10 mouse cellular contexts compared by ENCODE assay signal in the genomic region with DNA sequence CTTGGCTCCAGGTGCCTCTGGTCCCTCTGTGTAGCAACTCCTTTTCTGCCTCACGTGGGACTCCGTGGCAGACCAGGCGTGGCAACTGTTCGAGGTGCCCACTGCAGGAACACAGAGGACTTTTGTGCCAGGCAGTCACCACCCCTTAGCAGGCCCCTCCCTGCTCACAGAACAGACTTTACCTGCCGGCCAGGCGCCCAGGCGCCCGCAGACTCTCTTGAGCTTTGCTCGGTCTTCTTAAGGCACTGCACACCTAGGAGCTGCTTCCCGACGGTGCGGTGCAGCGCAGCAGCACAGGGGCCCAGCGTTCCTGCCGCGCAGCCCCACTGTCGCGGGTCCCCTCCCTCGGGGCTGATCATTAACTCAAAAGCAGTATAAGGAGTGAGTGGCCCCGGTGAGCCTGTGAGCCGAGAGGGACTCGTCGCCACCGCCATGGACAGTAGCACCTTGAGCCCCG. TPM values are rescaled to one million over a fixed set of nuclear protein-coding genes. Genes with fewer than 3 reads are reported as not detected.
DNase-seq lines count a peak whose midpoint lies in the region; ATAC-seq and TF ChIP-seq lines count a peak whose summit lies in the region.
"Had no signal": no experiment of that assay in that cellular context is flagged by ENCODE, and none has a peak within 500 bp of the region (broad histone marks: within the 10 kb centered on the region; RNA-seq: fewer than 3 reads in every experiment).

TSS of gene Slc5a1 (plus strand) at position 195 of the 457 bp plus-strand sequence.

- H3K9ac ChIP-seq in intestine, embryonic 16.5 days (ENCODE audit: low read depth, low read length), result peak within 1 kb of the TSS; percentile 67
- peak within 1 kb of the TSS; percentile 27; the same call in 1 of the 2 replicates for H3K9ac ChIP-seq in stomach, postnatal 0 days (ENCODE audit: low read length)

- H3K4me3 ChIP-seq in megakaryocyte, embryonic 14.5 days (replicated peaks), result peak within 1 kb of the TSS; percentile 44
- H3K4me3 ChIP-seq in intestine, embryonic 16.5 days (ENCODE audit: low read length), result peak within 1 kb of the TSS; percentile 53
- no peak within 1 kb of the TSS for H3K4me3 ChIP-seq in lung, adult 2 months (replicated peaks; ENCODE audit: extremely low read depth, low read depth, low read length)
- H3K4me3 ChIP-seq in stomach, postnatal 0 days (ENCODE audit: low read depth, low read length), result peak within 1 kb of the TSS; percentile 25; the same call in 1 of the 2 replicates

- H3K36me3 ChIP-seq in megakaryocyte, embryonic 14.5 days (replicated peaks; ENCODE audit: low read length), result no peaks in the 10 kb centered on the region
- H3K36me3 ChIP-seq in intestine, embryonic 16.5 days (ENCODE audit: control insufficient read depth, insufficient read depth, low read length), result no peaks in the 10 kb centered on the region
- H3K36me3 ChIP-seq in stomach, postnatal 0 days (ENCODE audit: control insufficient read depth, insufficient read depth, low read length), result no peaks in the 10 kb centered on the region

- H3K27me3 ChIP-seq in megakaryocyte, embryonic 14.5 days (replicated peaks), result peaks cover 55% of the 10 kb centered on the region
- peaks cover 15% of the 10 kb centered on the region; the same call in 1 of the 2 replicates for H3K27me3 ChIP-seq in intestine, embryonic 16.5 days (replicated peaks; ENCODE audit: control insufficient read depth, insufficient read depth, low read length)
- no peaks in the 10 kb centered on the region for H3K27me3 ChIP-seq in stomach, postnatal 0 days (ENCODE audit: control insufficient read depth, insufficient read depth, low read length)

- no peaks in the 10 kb centered on the region for H3K9me3 ChIP-seq in megakaryocyte, embryonic 14.5 days
- H3K9me3 ChIP-seq in intestine, embryonic 16.5 days (ENCODE audit: control insufficient read depth, low read length), result no peaks in the 10 kb centered on the region
- no peaks in the 10 kb centered on the region for H3K9me3 ChIP-seq in stomach, postnatal 0 days (ENCODE audit: control insufficient read depth, low read length)

- peak; percentile 25 for DNase-seq in lung, adult 2 months
- peak; percentile 52 for DNase-seq in stomach, postnatal 0 days (ENCODE audit: low spot score)
- no peak for DNase-seq in gastrocnemius, postnatal 25 days
- no peak for DNase-seq in ovary, postnatal 14 days (ENCODE audit: low spot score)
- no peak for DNase-seq in adrenal gland, adult 18-20 months (ENCODE audit: low spot score in 2 of 2)
- DNase-seq: spleen, adult 18-20 months had no signal

- H3K27ac ChIP-seq in intestine, embryonic 16.5 days (ENCODE audit: low read length), result peak within 1 kb of the TSS; percentile 90
- peak within 1 kb of the TSS; percentile 58 for H3K27ac ChIP-seq in stomach, postnatal 0 days (replicated peaks)

- no peak for TF ChIP-seq EP300 in stomach, postnatal 0 days (optimal IDR thresholded peaks at IDR 0.05)

- no peak for TF ChIP-seq POLR2A in lung, adult 2 months (IDR thresholded peaks at IDR 0.05; ENCODE audit: borderline replicate concordance, extremely low read depth, low read depth, low read length)

- TF ChIP-seq CTCF in lung, adult 2 months (IDR thresholded peaks at IDR 0.05; ENCODE audit: insufficient read depth, low read length), result no peak
- no peak for TF ChIP-seq CTCF in stomach, postnatal 0 days (IDR thresholded peaks at IDR 0.05; ENCODE audit: low read depth)

- 7% methylated on average over 25 of the region's 25 CpGs for WGBS in intestine, embryonic 16.5 days
- WGBS in lung, adult 2 months, result 14% methylated on average over 25 of the region's 25 CpGs
- WGBS in stomach, postnatal 0 days, result 14% methylated on average over 25 of the region's 25 CpGs

- peak within 1 kb of the TSS; percentile 56 for H3K4me2 ChIP-seq in intestine, embryonic 16.5 days (ENCODE audit: low read depth, low read length)
- peak within 1 kb of the TSS; percentile 44 for H3K4me2 ChIP-seq in stomach, postnatal 0 days (replicated peaks; ENCODE audit: low read depth)

- no peaks in the 10 kb centered on the region for H3K4me1 ChIP-seq in megakaryocyte, embryonic 14.5 days
- peaks cover 2% of the 10 kb centered on the region; the same call in 1 of the 2 replicates for H3K4me1 ChIP-seq in intestine, embryonic 16.5 days (ENCODE audit: control insufficient read depth, insufficient read depth, low read length)
- H3K4me1 ChIP-seq in lung, adult 2 months (ENCODE audit: control insufficient read depth, insufficient read depth, low read length), result no peaks in the 10 kb centered on the region
- H3K4me1 ChIP-seq in stomach, postnatal 0 days (replicated peaks; ENCODE audit: control insufficient read depth, insufficient read depth), result no peaks in the 10 kb centered on the region

- ATAC-seq in megakaryocyte, adult 5-6 weeks (ENCODE audit: poor library complexity, severe bottlenecking), result no peak
- peak; percentile 94 for ATAC-seq in intestine, embryonic 16.5 days
- peak; percentile 76 for ATAC-seq in stomach, postnatal 0 days (ENCODE audit: low FRiP score, low TSS enrichment)

RNA-seq across cellular contexts. Expression of gene Slc5a1, which starts in this region (rescaled TPM):
- polyA plus RNA-seq in megakaryocyte, embryonic 14.5 days (2012; ENCODE audit: insufficient read depth, low replicate concordance), result not detected in 2 replicates
- not detected in 2 replicates for total RNA-seq in megakaryocyte, adult 5-6 weeks (2015)
- not detected in 2 replicates for total RNA-seq in megakaryocyte, adult 5-6 weeks (2017)
- polyA plus RNA-seq in intestine, embryonic 16.5 days (2015; fragmentation: Nextera tagmentation; extraction: Ambion mirVana), result 93.5 and 131 TPM in 2 replicates
- polyA plus RNA-seq in lung, adult 2 months (2012; rRNA removed), result 1.8 and 2.5 TPM in 2 replicates
- 6.6 and 7.4 TPM in 2 replicates for polyA plus RNA-seq in stomach, postnatal 0 days (2015; fragmentation: Nextera tagmentation; extraction: Ambion mirVana)
- not detected for total RNA-seq in gastrocnemius, postnatal 25 days (2021)
- total RNA-seq in adrenal gland, adult 18-20 months (2021), result not detected
- polyA plus RNA-seq: heart, embryonic 14.5 days had no signal

Comparison
In these comparisons a context has a peak if more than half of its experiments do, and no peak if none do; other contexts are left out.
1. RNA of gene Slc5a1 (polyA plus RNA-seq): 93.5 to 131 TPM in intestine, embryonic 16.5 days; 6.6 to 7.4 TPM in stomach, postnatal 0 days, 1.8 to 2.5 TPM in lung, adult 2 months and not detected in megakaryocyte, embryonic 14.5 days; every median in the first group is over 10 times any median in the second.
2. DNase-seq: peak in lung, adult 2 months (single experiment) and stomach, postnatal 0 days (single experiment); none in gastrocnemius, postnatal 25 days (single experiment), ovary, postnatal 14 days (single experiment) and adrenal gland, adult 18-20 months (0 of 2).